Mouse (Mus musculus) lung, embryonic 16.5 days (tissue): ENCODE measurements around the gene Agrp. TPM values are rescaled to one million over a fixed set of nuclear protein-coding genes. Genes with fewer than 3 reads are reported as not detected.

Experiments
- ATAC-seq: fragments of 200-750 bp; cut with Nextera tagmentation; 2 replicates; pipeline ENCODE4 v1.8.0; 2017; ENCODE audit warnings: low read depth, mild to moderate bottlenecking, moderate library complexity
- H3K27ac ChIP-seq: fragments of 300-500 bp; sonication (generic); 2 replicates; pipeline ENCODE4 v1.5.1; 2014; ENCODE audit warnings: mild to moderate bottlenecking, control low read depth, low read length
- H3K27me3 ChIP-seq: fragments of 300-500 bp; sonication (generic); 2 replicates; pipeline ENCODE4 v1.6.1; 2014; ENCODE audit warnings: low read depth, low read length, mixed read lengths; ENCODE audit not compliant: control insufficient read depth, insufficient read depth
- H3K36me3 ChIP-seq: fragments of 300-500 bp; sonication (generic); 2 replicates; pipeline ENCODE4 v1.6.1; 2014; ENCODE audit warnings: low read length; ENCODE audit not compliant: control insufficient read depth, insufficient read depth
- H3K4me1 ChIP-seq: fragments of 300-500 bp; sonication (generic); replicated peaks from 2 replicates; pipeline ENCODE4 v1.6.1; 2014; ENCODE audit warnings: low read length, mixed read lengths; ENCODE audit not compliant: control insufficient read depth, insufficient read depth
- H3K4me2 ChIP-seq: fragments of 300-500 bp; sonication (generic); 2 replicates; pipeline ENCODE4 v1.6.1; 2014; ENCODE audit warnings: low read depth, low read length, control low read depth
- H3K4me3 ChIP-seq: fragments of 300-500 bp; sonication (generic); 2 replicates; pipeline ENCODE4 v1.5.1; 2014; ENCODE audit warnings: mild to moderate bottlenecking, low read length, control low read depth
- H3K9ac ChIP-seq: fragments of 300-500 bp; sonication (generic); 2 replicates; pipeline ENCODE4 v1.6.1; 2014; ENCODE audit warnings: low read length, control low read depth
- H3K9me3 ChIP-seq: fragments of 300-500 bp; sonication (generic); 2 replicates; pipeline ENCODE4 v1.6.1; 2016; ENCODE audit warnings: low read length; ENCODE audit not compliant: control insufficient read depth
- WGBS: fragments of 180-500 bp; shearing (Covaris S2); extraction: QIAGEN DNeasy Blood & Tissue Kit; methylation state at CpG from one replicate; pipeline ENCODE4 v1.1.7; 2014; 5-methylcytosine and 5-hydroxymethylcytosine counted together
- polyA plus RNA-seq: library from polyadenylated mRNA; unstranded; fragments of >200 nt; fragmentation: Nextera tagmentation; extraction: Ambion mirVana; gene quantifications from 2 replicates; pipeline ENCODE4 v1.2.1, GENCODE M21; 2015

Agrp gene
- 0.60 TPM in 1 of 2 replicates, not detected in the other for polyA plus RNA-seq

DNA sequence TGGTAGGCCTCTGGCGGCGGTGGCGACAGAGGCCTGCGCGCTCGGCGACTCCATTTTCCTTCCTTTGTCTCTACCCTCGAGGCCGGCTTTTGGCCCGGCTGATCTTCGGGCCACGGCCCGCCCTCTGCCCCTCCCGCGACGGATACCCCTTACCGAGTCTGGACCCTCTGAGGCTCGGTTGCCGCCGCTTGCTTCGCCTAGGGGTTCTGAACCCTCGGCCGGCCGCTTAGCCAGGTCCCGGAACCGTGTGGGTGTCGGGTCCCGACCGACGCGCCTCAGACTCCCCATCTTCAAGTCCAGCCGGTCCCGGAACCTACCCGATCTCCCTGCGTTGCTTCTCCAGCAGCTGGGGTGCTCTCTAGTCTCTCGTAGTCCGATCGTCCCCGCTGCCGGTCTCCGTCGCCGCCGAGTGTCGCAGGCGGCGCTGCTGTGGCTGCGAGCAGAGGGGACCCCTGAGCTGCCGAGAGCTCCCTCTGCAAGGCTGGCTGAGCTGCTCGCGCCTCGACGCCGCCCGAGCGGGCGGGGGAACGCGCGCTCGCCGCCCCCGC is at the start of gene Agrp:
TSS of gene Agrp (minus strand) at position 431 of the 548 bp plus-strand sequence.
- Histone ChIP-seq H3K4me3 (peak within 1 kb of the TSS; percentile 90), H3K36me3 (no peaks in the 10 kb centered on the region), H3K4me2 (peak within 1 kb of the TSS; percentile 67), H3K27me3 (no peaks in the 10 kb centered on the region), H3K4me1 (peaks cover 29% of the 10 kb centered on the region), H3K9ac (peak within 1 kb of the TSS; percentile 99), H3K9me3 (no peaks in the 10 kb centered on the region), H3K27ac (peak within 1 kb of the TSS; percentile 100)
- WGBS, result under 1% methylated on average over 54 of the region's 63 CpGs
- ATAC-seq, result peak; percentile 39

GRCm38 (mm10) chr8:105686551-105686950 is 49.4 kb upstream of the Agrp start:
- 62% methylated on average over 6 of the region's 6 CpGs for WGBS
- Histone ChIP-seq H3K9me3 (no peaks in the 10 kb centered on the region), H3K36me3 (peaks cover 17% of the 10 kb centered on the region), H3K4me2 (no peak overlapping the region), H3K4me3 (no peak overlapping the region), H3K4me1 (no peaks in the 10 kb centered on the region; the same call in 1 of the 2 replicates), H3K9ac (no peak overlapping the region), H3K27me3 (no peaks in the 10 kb centered on the region), H3K27ac (no peak overlapping the region)
- no peak for ATAC-seq

DNA sequence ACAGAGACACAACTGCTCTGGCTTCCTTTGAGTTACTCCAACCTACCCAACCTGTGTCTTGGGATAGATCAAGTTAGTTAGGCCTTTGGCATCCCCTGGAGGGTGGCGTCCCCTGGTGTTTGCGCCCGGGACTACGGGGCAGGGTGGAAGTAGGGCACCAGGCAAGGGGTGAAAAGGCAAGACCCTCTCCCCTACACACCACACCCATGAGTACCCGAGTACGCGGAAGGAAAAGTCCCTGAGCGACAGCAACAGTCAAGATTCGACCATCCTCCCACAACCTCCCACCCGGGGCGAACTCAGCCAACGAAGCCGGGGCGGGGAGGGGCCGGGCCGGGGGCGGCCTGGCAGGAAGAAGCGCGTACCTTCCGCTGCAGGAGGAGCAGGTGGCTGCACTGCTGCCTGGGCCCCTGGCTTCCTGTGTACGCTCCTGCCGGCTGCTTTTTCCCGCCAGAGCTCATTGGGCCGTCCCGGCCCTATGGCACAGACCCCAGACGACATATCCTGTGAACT is 48.7 kb upstream of the Agrp start, which contains the start of gene Carmil2:
TSS of gene Carmil2 (plus strand) at position 479 of the 513 bp plus-strand sequence.
- Histone ChIP-seq H3K36me3 (peaks cover 23% of the 10 kb centered on the region), H3K9ac (peak within 1 kb of the TSS; percentile 29), H3K4me1 (no peaks in the 10 kb centered on the region; the same call in 1 of the 2 replicates), H3K9me3 (no peaks in the 10 kb centered on the region), H3K27ac (0 out of 2 replicates have a peak within 1 kb of the TSS, but pooled peaks have one; percentile 3), H3K4me3 (peak within 1 kb of the TSS; percentile 6; the same call in 1 of the 2 replicates), H3K27me3 (no peaks in the 10 kb centered on the region), H3K4me2 (peak within 1 kb of the TSS; percentile 37)
- WGBS, result 9% methylated on average over 26 of the region's 26 CpGs
- peak; percentile 55 for ATAC-seq

DNA sequence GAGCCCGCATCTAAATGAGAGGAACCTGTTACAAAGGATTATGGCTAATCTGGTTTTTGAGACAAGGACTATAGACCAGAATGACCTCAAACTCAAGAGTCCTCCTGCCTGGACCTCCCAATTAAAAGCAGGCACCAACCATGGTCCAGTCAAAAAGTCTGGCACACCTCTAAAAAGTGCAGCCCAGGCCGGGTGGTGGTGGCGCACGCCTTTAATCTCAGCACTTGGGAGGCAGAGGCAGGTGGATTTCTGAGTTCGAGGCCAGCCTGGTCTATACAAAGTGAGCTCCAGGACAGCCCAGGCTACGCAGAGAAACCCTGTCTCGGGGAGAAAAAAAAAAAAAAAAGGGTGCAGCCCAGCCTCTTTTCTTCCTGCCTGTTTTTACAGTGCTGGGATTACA is 48.1 kb upstream of the Agrp start:
- Histone ChIP-seq H3K4me2 (peak overlapping the region; percentile 37; the same call in 1 of the 2 replicates), H3K27ac (no peak overlapping the region), H3K27me3 (no peaks in the 10 kb centered on the region), H3K36me3 (peaks cover 27% of the 10 kb centered on the region), H3K4me3 (no peak overlapping the region), H3K9me3 (no peaks in the 10 kb centered on the region), H3K4me1 (no peaks in the 10 kb centered on the region; the same call in 1 of the 2 replicates), H3K9ac (no peak overlapping the region)
- ATAC-seq, result no peak
- WGBS, result 82% methylated on average over 7 of the region's 7 CpGs

DNA sequence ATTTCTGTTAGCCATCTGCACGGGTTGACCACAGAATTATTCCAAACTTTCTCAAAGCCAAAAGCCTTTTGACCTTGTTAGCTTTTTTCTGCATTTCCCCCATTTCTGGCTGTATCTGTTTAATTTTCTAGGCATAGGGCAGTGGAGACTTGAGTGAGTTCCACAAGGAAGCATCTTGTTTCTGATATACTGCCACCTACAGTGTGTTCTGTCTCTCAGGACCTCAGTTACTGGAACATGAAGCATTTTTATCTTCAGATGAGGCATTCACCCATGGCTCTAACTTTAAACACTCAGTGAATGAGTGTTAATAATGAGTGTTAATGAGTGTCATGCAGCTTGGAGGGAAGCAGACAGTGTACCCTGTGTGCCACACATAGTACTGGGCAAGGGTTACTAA is 40.7 kb upstream of the Agrp start:
- Histone ChIP-seq H3K9me3 (no peaks in the 10 kb centered on the region), H3K4me1 (no peaks in the 10 kb centered on the region), H3K9ac (no peak overlapping the region), H3K4me2 (no peak overlapping the region), H3K4me3 (no peak overlapping the region), H3K36me3 (peaks cover 65% of the 10 kb centered on the region), H3K27me3 (no peaks in the 10 kb centered on the region), H3K27ac (no peak overlapping the region)
- WGBS, result 76% methylated on average over 1 of the region's 1 CpGs
- ATAC-seq, result no peak

DNA sequence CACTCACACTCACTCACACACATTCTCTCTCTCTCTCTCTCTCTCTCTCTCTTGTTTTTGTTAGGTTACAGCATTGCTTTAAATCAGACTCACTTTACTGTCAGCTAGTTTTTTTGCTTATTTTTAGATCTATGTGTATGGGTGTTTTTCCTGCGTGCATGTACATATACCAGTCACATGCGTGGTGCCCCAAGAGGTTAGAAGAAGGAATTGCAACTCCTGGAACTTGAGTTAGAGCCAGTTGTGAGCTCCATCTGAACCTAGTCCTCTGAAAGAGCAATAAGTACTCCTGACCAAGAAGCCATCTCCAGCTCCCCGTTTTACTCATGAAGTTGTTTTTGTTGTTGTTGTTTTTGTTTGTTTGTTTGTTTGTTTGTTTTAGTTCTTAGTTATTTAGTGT is 24.0 kb upstream of the Agrp start:
- no peak overlapping the region for H3K27ac ChIP-seq
- no peak overlapping the region for H3K4me2 ChIP-seq
- H3K9me3 ChIP-seq, result no peaks in the 10 kb centered on the region
- H3K36me3 ChIP-seq, result peaks cover 21% of the 10 kb centered on the region
- ATAC-seq, result no peak; the same call in 1 of the 2 replicates
- WGBS, result 62% methylated on average over 3 of the region's 3 CpGs
- no peak overlapping the region for H3K4me3 ChIP-seq
- no peak overlapping the region for H3K9ac ChIP-seq
- no peaks in the 10 kb centered on the region for H3K27me3 ChIP-seq
- H3K4me1 ChIP-seq, result no peaks in the 10 kb centered on the region

GRCm38 (mm10) chr8:105657641-105658040 is 20.4 kb upstream of the Agrp start:
- H3K27ac ChIP-seq, result no peak overlapping the region
- peaks cover 7% of the 10 kb centered on the region for H3K36me3 ChIP-seq
- no peak overlapping the region for H3K9ac ChIP-seq
- no peaks in the 10 kb centered on the region for H3K4me1 ChIP-seq
- no peak for ATAC-seq
- no peak overlapping the region for H3K4me3 ChIP-seq
- no peaks in the 10 kb centered on the region for H3K27me3 ChIP-seq
- H3K4me2 ChIP-seq, result no peak overlapping the region
- no peaks in the 10 kb centered on the region for H3K9me3 ChIP-seq

DNA sequence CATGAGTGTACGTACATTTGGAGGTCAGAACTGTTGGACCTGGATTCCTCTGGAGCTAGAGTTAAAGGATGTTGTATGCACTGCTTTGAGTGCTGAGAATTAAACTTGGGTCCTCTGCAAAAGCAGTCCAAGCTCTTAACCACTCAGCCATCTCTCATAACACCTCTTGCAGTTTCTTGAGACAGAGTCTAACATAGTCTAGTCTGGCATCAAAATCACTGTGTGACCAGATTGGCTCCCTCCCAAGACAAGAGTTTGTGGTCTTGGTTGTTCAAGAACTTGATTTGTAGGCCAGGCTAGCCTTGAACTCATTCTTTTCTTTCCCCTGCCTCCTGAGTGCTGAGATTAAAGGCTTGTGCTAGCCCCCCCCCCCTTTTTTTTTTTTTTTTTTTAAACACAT is 11.7 kb upstream of the Agrp start:
- Histone ChIP-seq H3K4me3 (no peak overlapping the region), H3K9me3 (no peaks in the 10 kb centered on the region), H3K36me3 (peaks cover 20% of the 10 kb centered on the region), H3K4me1 (no peaks in the 10 kb centered on the region), H3K27me3 (no peaks in the 10 kb centered on the region), H3K4me2 (no peak overlapping the region), H3K9ac (no peak overlapping the region), H3K27ac (no peak overlapping the region)
- no peak for ATAC-seq
- WGBS, result 92% methylated on average over 1 of the region's 1 CpGs

- Histone ChIP-seq H3K36me3 (peaks cover 15% of the 10 kb centered on the region; the same call in 1 of the 2 replicates), H3K4me1 (peaks cover 4% of the 10 kb centered on the region; the same call in 1 of the 2 replicates), H3K4me3 (no peak overlapping the region), H3K9me3 (no peaks in the 10 kb centered on the region), H3K27ac (no peak overlapping the region), H3K27me3 (no peaks in the 10 kb centered on the region), H3K9ac (no peak overlapping the region), H3K4me2 (no peak overlapping the region)
- ATAC-seq, result no peak
- 86% methylated on average over 1 of the region's 1 CpGs for whole genome bisulfite sequencing
Observed at GRCm38 (mm10) chr8:105645205-105645604, 8.0 kb upstream of the Agrp start.
